Mouse (Mus musculus) E14TG2a.4 (cell line): Measurements from ENCODE around the gene Ensa.

Experiments
- CTCF ChIP-seq: conservative IDR thresholded peaks from 2 replicates; pipeline ENCODE4 v1.5.1; 2014; ENCODE audit warnings: low read length
- NANOG ChIP-seq: IDR thresholded peaks from 2 replicates; pipeline ENCODE4 v1.6.1; 2014; ENCODE audit warnings: borderline replicate concordance, low read length, mixed read lengths
- POU5F1 ChIP-seq: IDR thresholded peaks from 2 replicates; pipeline ENCODE4 v1.6.1; 2014; ENCODE audit warnings: low read length, borderline replicate concordance

DNA sequence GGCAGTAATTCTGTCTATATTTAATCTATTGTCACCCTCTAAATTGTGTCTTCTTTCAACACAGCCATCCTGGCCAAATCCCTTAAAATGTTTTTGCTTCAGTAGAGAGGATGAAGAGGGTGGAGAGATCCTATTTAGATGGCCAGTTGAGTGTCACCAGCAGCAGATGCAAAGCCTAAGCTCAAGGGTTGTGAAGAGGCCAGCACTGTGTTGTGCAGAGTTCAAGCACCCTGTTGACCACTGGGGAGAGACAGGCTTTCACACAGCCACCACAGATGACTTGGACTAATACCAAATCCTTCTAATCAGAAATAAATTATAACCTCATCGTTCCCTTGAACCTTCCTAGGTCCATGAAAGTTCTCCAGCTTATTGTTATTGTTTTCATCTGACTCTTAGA lies 6.3 kb upstream of the Ensa start:
- TF ChIP-seq CTCF (no peak), NANOG (no peak), POU5F1 (no peak)
